Mouse (Mus musculus): Measurements from ENCODE around the gene Ryr1.

- TF ChIP-seq POLR2A (IDR thresholded peaks at IDR 0.05; ENCODE audit: control insufficient read depth, low read depth, low read length): no peak
- TF ChIP-seq CTCF (IDR thresholded peaks at IDR 0.05; ENCODE audit: control insufficient read depth, insufficient read depth, insufficient replicate concordance, low read depth, low read length): no peak
These were observed 23.5 kb downstream of the Ryr1 start for GRCm38 (mm10) chr7:29101286-29102017.
